Mouse (Mus musculus) CH12.LX (cell line): ENCODE data around the gene Zfp771. TPM values are rescaled to one million over a fixed set of nuclear protein-coding genes. Genes with fewer than 3 reads are reported as not detected.

Experiments used
- DNase-seq: peaks from one replicate; pipeline ENCODE4 v3.0.0-alpha.2; 2013; ENCODE audit errors: extremely low read depth
- H3K27ac ChIP-seq: 2 replicates; pipeline ENCODE4 v1.5.1; 2012; ENCODE audit warnings: low read depth, mild to moderate bottlenecking, control low read depth, moderate library complexity; ENCODE audit not compliant: insufficient read depth
- H3K27me3 ChIP-seq: replicated peaks from 2 replicates; pipeline ENCODE3; 2012; ENCODE audit warnings: inconsistent platforms
- H3K36me3 ChIP-seq, 2 experiments: replicated peaks in 1 of 2; 2 replicates each; pipeline versions ENCODE3 to v1.6.1; 2012; ENCODE audit warnings: inconsistent platforms in 1 of 2, low read length in 1 of 2, mild to moderate bottlenecking in 1 of 2, mixed read lengths in 1 of 2, moderate library complexity in 1 of 2; ENCODE audit not compliant: control insufficient read depth in 1 of 2, insufficient read depth in 1 of 2
- H3K4me1 ChIP-seq, 2 experiments: 2 replicates each; pipeline ENCODE4 v1.6.1; 2012; ENCODE audit warnings: inconsistent platforms in 1 of 2, moderate library complexity in 1 of 2; ENCODE audit not compliant: insufficient read depth in 2 of 2, control insufficient read depth in 1 of 2
- H3K4me2 ChIP-seq: 2 replicates; pipeline ENCODE4 v1.6.1; 2012; ENCODE audit warnings: low read depth, mild to moderate bottlenecking, control low read depth; ENCODE audit not compliant: poor library complexity, insufficient read depth, severe bottlenecking
- H3K4me3 ChIP-seq, 3 experiments: fragments of 150-350 bp in 1 of 3; sonication (generic) in 1 of 3; replicated peaks in 1 of 3; 2 replicates each; pipeline versions ENCODE3 to v1.5.1; 2011 to 2012; ENCODE audit warnings: low read depth in 2 of 3, low read length in 2 of 3, mild to moderate bottlenecking in 2 of 3, moderate library complexity in 2 of 3, control low read depth in 1 of 3, improper control_type of control experiment in 1 of 3, inconsistent platforms in 1 of 3, mixed read lengths in 1 of 3; ENCODE audit not compliant: poor library complexity in 1 of 3
- H3K79me2 ChIP-seq: replicated peaks from 2 replicates; pipeline ENCODE4 v1.6.1; 2012; ENCODE audit warnings: mild to moderate bottlenecking, moderate library complexity; ENCODE audit not compliant: control insufficient read depth, poor library complexity, insufficient read depth, severe bottlenecking; ENCODE audit errors: extremely low read depth
- H3K9ac ChIP-seq: 2 replicates; pipeline ENCODE4 v1.6.1; 2012; ENCODE audit warnings: low read depth, mild to moderate bottlenecking, control low read depth, moderate library complexity; ENCODE audit not compliant: insufficient read depth
- H3K9me3 ChIP-seq: replicated peaks from 2 replicates; pipeline ENCODE3; 2012; ENCODE audit warnings: low read length, inconsistent platforms, mixed read lengths
- CTCF ChIP-seq, 2 experiments: IDR thresholded peaks in 1 of 2; conservative IDR thresholded peaks in 1 of 2; 2 replicates each; pipeline ENCODE4 v1.5.1; 2011 to 2012; ENCODE audit warnings: low read depth in 2 of 2, low read length in 2 of 2, improper control_type of control experiment in 1 of 2, inconsistent platforms in 1 of 2, mild to moderate bottlenecking in 1 of 2, moderate library complexity in 1 of 2
- ELF1 ChIP-seq: IDR thresholded peaks from 2 replicates; pipeline ENCODE4 v1.6.1; 2014; ENCODE audit warnings: low read depth, mild to moderate bottlenecking, inconsistent platforms, low read length, improper control_type of control experiment
- ETS1 ChIP-seq: conservative IDR thresholded peaks from 2 replicates; pipeline ENCODE4 v1.6.1; 2012; ENCODE audit warnings: low read depth, mild to moderate bottlenecking, inconsistent platforms, low read length, improper control_type of control experiment, moderate library complexity
- HCFC1 ChIP-seq: IDR thresholded peaks from 2 replicates; pipeline ENCODE4 v1.6.1; 2012; ENCODE audit warnings: low read depth, mild to moderate bottlenecking, inconsistent platforms, low read length, improper control_type of control experiment
- JUND ChIP-seq: conservative IDR thresholded peaks from 2 replicates; pipeline ENCODE4 v1.6.1; 2011; ENCODE audit warnings: low read depth, low read length, improper control_type of control experiment
- MAZ ChIP-seq: IDR thresholded peaks from 2 replicates; pipeline ENCODE4 v1.6.1; 2012; ENCODE audit warnings: low read depth, mild to moderate bottlenecking, inconsistent platforms, low read length, improper control_type of control experiment, moderate library complexity
- NELFE ChIP-seq: IDR thresholded peaks from 2 replicates; pipeline ENCODE4 v1.6.1; 2011; ENCODE audit warnings: low read depth, low read length, improper control_type of control experiment
- TCF12 ChIP-seq: IDR thresholded peaks from 2 replicates; pipeline ENCODE4 v1.6.1; 2014; ENCODE audit warnings: low read depth, mild to moderate bottlenecking, inconsistent platforms, low read length, improper control_type of control experiment
- dilution Hi-C: fragments of 300-500 bp; cut with MboI; formaldehyde crosslinking; loops from 2 replicates; pipeline ENCODE4 v1.14.3; 2020; ENCODE audit warnings: low sequenced_read_pairs; ENCODE audit not compliant: extremely low pct_unique_long_range_greater_than_20kb, extremely low pct_ligation_motif_present
- in situ Hi-C: fragments of 300-500 bp; cut with MboI; formaldehyde crosslinking; loops from 3 replicates; pipeline ENCODE4 v1.14.3; 2019; ENCODE audit warnings: low sequenced_read_pairs, low pct_ligation_motif_present, low pct_unique_long_range_greater_than_20kb, mixed read lengths
- polyA plus RNA-seq: library from polyadenylated mRNA; unstranded; fragments of >175 nt; gene quantifications from 2 replicates; pipeline ENCODE4 v1.2.1, GENCODE M21; 2012; ENCODE audit warnings: low read depth; ENCODE audit not compliant: insufficient read length
- total RNA-seq, 2 experiments: library from RNA; depleted of rRNA; stranded (reverse); fragments of 300-350 nt in 1 of 2; fragments of >200 nt in 1 of 2; gene quantifications; 2 replicates each; pipeline ENCODE4 v1.2.3; 2012 to 2014

Gene Zfp771
- total and polyA plus RNA-seq, 3 experiments, result 26.5 to 35.5 (median 27.0) TPM

DNA sequence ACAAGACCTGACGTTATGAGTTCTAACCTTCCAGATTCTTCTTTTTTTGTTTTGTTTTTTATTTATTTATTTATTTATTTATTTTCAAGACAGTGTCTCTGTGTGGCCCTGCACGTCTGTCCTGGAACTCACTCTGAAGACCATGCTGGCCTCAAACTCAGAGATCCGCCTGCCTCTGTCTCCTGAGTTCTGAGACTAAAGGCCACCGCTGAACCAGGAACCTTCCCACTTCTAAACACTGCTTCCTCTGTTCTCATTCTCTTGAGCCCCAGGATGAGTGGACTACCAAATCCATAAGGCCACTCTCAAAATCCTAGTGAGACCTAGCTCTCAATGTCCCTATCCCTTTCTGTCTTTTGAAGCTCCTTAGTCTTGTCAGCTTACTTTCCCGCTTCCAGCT lies 34.2 kb upstream of the Zfp771 start:
- no peak for DNase-seq
- in situ Hi-C loops (no loop called here), dilution Hi-C loops (no loop called here)

DNA sequence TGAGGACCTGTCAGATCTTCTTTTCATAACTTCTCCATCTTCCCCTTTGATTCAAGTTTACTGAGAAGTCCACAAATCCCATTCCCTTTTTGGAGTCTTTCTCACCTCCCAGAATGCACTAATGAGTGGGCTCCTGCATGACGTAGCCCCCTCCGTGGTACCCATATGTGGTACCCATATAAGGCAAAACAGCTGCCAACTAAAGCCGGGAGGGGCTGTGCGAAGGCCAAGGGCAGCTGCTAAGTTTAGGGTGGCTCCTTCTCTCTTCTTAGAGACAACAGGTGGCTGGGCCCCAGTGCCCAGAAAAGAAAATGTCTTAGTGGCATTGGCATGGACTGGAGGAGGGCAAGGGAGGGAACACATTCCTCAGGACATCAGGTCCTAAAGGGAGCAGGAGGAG lies 33.8 kb upstream of the Zfp771 start:
- no peak overlapping the region for H3K4me2 ChIP-seq
- no peaks in the 10 kb centered on the region for H3K9me3 ChIP-seq
- H3K27me3 ChIP-seq, result no peaks in the 10 kb centered on the region
- no peak overlapping the region; the same call in 1 of the 2 replicates for H3K9ac ChIP-seq
- TF ChIP-seq NELFE, result no peak
- TF ChIP-seq MAZ, result no peak
- no peak for TF ChIP-seq JUND
- no peak for TF ChIP-seq TCF12
- dilution Hi-C loops, result no loop called here
- H3K4me3 ChIP-seq, result no peak overlapping the region
- no peak overlapping the region for H3K27ac ChIP-seq
- peaks cover 19 to 31% of the 10 kb centered on the region in 2 experiments for H3K36me3 ChIP-seq
- H3K79me2 ChIP-seq, result peaks cover 29% of the 10 kb centered on the region
- H3K4me1 ChIP-seq, result peaks cover 4 to 43% of the 10 kb centered on the region in 2 experiments
- DNase-seq, result no peak
- in situ Hi-C loops, result no loop called here

More for the DNA sequence above, 34.2 kb upstream of the Zfp771 start:
- no peaks in the 10 kb centered on the region for H3K27me3 ChIP-seq
- peak overlapping the region; percentile 79; the same call in 1 of the 2 replicates for H3K4me2 ChIP-seq
- peak overlapping the region; percentile 51 for H3K27ac ChIP-seq
- H3K4me3 ChIP-seq, result peak overlapping the region in 2 of 3 experiments; percentile 4 to 26
- peaks cover 8 to 43% of the 10 kb centered on the region in 2 experiments for H3K4me1 ChIP-seq
- no peaks in the 10 kb centered on the region for H3K9me3 ChIP-seq
- H3K36me3 ChIP-seq, result peaks cover 17 to 31% of the 10 kb centered on the region in 2 experiments
- H3K79me2 ChIP-seq, result peaks cover 32% of the 10 kb centered on the region
- no peak for TF ChIP-seq TCF12
- peak overlapping the region; percentile 59 for H3K9ac ChIP-seq

DNA sequence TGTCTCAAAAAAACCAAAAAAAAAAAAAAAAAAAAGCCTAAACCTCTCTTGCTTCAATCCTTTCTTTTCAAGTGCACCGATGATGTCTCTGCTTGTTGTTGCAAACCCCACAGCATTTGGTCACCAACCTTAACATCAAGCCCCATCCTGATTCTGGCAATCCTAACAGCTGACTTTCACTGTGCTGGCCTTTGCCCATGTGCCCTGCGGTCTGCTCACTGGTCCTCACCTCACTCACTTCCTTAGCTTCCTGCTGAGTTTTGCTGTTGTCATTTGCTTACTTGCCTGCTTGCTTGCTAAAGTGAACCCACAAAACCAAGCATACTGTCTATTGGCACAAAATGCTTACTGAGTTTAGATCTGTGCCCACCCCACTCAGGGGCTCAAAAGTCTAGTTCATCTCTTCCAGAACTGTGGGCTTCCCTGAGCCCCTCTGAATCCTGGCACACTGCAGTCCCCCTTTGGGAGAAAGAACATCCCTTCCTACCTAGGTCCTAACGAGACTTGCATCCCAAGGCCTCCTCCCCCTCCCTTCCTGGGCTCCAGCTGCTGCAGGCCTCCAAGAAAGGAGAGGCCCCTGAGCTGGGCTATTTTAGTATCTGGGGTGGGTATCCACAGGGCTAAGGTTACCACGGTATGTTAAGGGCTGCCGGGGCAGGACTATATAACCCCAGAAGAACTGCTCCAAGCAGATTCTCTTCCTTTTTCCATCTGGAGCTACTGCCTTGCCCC lies 32.9 kb upstream of the Zfp771 start:
- Histone ChIP-seq H3K9ac (no peak overlapping the region), H3K4me3 (no peak overlapping the region), H3K36me3 (peaks cover 23 to 36% of the 10 kb centered on the region in 2 experiments), H3K27me3 (no peaks in the 10 kb centered on the region), H3K79me2 (peaks cover 20% of the 10 kb centered on the region), H3K9me3 (no peaks in the 10 kb centered on the region), H3K27ac (no peak overlapping the region), H3K4me2 (no peak overlapping the region), H3K4me1 (peaks cover 5 to 44% of the 10 kb centered on the region in 2 experiments)
- no peak for DNase-seq
- no peak for TF ChIP-seq ETS1
- TF ChIP-seq ELF1, result no peak
- no peak for TF ChIP-seq HCFC1
- TF ChIP-seq CTCF (conservative IDR thresholded peaks at IDR 0.05 in 1 of 2, IDR thresholded peaks at IDR 0.05 in 1 of 2; ENCODE audit: low read depth in 2 of 2, low read length in 2 of 2), result no peak
- in situ Hi-C loops (no loop called here), dilution Hi-C loops (no loop called here)
